Mouse (Mus musculus): ENCODE results near the gene Fnd3c2. TPM values are rescaled to one million over a fixed set of nuclear protein-coding genes. Genes with fewer than 3 reads are reported as not detected.

Gene Fnd3c2
- polyA plus RNA-seq (2017; shearing (Covaris generic)), result not detected

DNA sequence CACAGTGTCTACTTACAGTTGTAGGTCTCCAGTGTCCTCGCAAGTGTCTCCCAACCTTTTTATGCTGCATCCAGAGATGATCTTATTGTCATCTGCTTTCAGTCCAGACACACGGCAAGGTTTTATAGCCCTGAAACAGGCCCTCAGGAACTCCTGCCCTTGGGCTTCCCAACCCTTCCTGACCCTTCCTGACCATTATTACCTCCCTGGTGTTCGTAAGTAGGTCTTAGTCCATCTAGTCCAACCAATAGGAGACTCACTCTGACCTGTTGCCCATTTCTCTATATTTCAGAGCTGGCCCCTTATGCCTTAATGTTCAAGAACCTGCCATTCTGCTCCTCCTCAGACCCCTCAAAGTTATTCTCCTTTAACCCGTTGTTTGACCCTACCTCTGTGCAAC lies at the start of gene Fnd3c2:
Gene Fnd3c2, minus strand, starts transcription at position 101 of the 400 bp plus-strand sequence.

DNA sequence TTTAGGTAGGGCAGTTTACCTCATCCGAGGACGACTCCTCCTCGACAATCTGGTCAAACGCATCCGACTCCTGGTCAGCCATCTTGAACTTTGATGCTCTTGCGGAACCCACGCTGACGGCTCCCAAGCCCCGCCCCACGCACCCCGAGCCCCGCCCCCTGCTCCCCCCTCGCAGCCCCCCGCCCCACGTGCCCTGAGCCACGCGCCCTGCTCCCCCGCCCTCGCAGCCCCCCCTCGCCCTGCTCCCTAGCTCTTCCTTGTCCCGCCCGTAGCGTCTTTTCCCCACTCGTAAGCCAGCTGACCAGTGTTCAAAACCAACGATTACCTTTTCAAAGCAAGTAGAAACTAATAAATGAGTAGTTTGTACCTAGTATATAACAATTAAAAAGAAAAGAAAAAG lies 34.1 kb downstream of the Fnd3c2 start, which contains the start of gene Taf9b:
Gene Taf9b, minus strand, starts transcription at position 101 of the 400 bp plus-strand sequence.

DNA sequence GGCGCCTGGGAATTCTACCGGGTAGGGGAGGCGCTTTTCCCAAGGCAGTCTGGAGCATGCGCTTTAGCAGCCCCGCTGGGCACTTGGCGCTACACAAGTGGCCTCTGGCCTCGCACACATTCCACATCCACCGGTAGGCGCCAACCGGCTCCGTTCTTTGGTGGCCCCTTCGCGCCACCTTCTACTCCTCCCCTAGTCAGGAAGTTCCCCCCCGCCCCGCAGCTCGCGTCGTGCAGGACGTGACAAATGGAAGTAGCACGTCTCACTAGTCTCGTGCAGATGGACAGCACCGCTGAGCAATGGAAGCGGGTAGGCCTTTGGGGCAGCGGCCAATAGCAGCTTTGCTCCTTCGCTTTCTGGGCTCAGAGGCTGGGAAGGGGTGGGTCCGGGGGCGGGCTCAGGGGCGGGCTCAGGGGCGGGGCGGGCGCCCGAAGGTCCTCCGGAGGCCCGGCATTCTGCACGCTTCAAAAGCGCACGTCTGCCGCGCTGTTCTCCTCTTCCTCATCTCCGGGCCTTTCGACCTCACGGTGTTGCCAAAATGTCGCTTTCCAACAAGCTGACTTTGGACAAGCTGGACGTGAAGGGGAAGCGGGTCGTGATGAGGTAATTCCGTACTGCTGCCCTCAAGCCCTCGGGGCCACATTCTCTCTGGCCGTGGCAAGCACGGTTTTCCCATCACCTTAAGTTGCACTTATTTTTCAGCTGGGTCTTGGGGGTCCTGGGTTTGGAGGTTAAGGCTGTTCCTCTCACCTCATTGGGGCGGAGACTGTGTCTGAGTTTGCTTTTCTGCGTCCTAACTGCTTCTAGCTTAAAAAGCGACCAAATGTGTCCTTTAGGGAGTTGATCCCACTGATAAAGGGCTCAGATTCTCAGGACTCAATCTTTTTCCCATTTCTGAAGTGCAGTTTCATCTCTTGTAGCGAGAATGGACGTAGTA lies 68.2 kb downstream of the Fnd3c2 start, which contains the start of gene Pgk1:
Gene Pgk1, plus strand, starts transcription at position 388 of the 937 bp plus-strand sequence.

Other genes starting within 250 kb of the Fnd3c2 start
- gene Magt1, start 243.5 kb downstream of the Fnd3c2 start, polyA plus RNA-seq (2017; shearing (Covaris generic)), result 42.3 TPM
- gene Cox7b, start 239.7 kb downstream of the Fnd3c2 start, polyA plus RNA-seq (2017; shearing (Covaris generic)), result 296 TPM
- 12.8 TPM for gene Atp7a, start 228.1 kb downstream of the Fnd3c2 start, polyA plus RNA-seq (2017; shearing (Covaris generic))
- gene Tlr13, start 112.2 kb downstream of the Fnd3c2 start, polyA plus RNA-seq (2017; shearing (Covaris generic)), result 0.14 TPM
- 169 TPM for gene Pgk1, start 68.3 kb downstream of the Fnd3c2 start, polyA plus RNA-seq (2017; shearing (Covaris generic))
- gene Taf9b, start 34.2 kb downstream of the Fnd3c2 start, polyA plus RNA-seq (2017; shearing (Covaris generic)), result 41.1 TPM
- not detected for gene Fndc3c1, start 230.0 kb upstream of the Fnd3c2 start, polyA plus RNA-seq (2017; shearing (Covaris generic))